ENCODE assay signal across 8 mouse cellular contexts in genomic region chrX:157491145-157491935, GRCm38 (mm10). TPM values are rescaled to one million over a fixed set of nuclear protein-coding genes. Genes with fewer than 3 reads are reported as not detected.
DNase-seq lines count a peak whose midpoint lies in the region; ATAC-seq and TF ChIP-seq lines count a peak whose summit lies in the region.

No protein-coding gene starts in this region.

- H3K27ac ChIP-seq in cortical plate, adult 2 months (ENCODE audit: insufficient read depth, low read length), result peak overlapping the region; percentile 81
- peak overlapping the region; percentile 77 for H3K27ac ChIP-seq in kidney, postnatal 0 days
- no peak overlapping the region for H3K27ac ChIP-seq in liver, embryonic 16.5 days (ENCODE audit: low read length)
- peak overlapping the region; percentile 76 for H3K27ac ChIP-seq in neural tube, embryonic 12.5 days

- peak overlapping the region; percentile 54 for H3K4me3 ChIP-seq in cortical plate, adult 2 months (ENCODE audit: insufficient read depth, low read length)
- peak overlapping the region; percentile 59 for H3K4me3 ChIP-seq in kidney, postnatal 0 days (replicated peaks; ENCODE audit: low read depth, low read length)
- H3K4me3 ChIP-seq in liver, embryonic 16.5 days (ENCODE audit: low read depth, low read length), result peak overlapping the region; percentile 67
- H3K4me3 ChIP-seq in neural tube, embryonic 12.5 days, result peak overlapping the region; percentile 68

- no peaks in the 10 kb centered on the region for H3K36me3 ChIP-seq in kidney, postnatal 0 days (ENCODE audit: insufficient read depth, low read length)
- H3K36me3 ChIP-seq in liver, embryonic 16.5 days (ENCODE audit: control insufficient read depth, insufficient read depth), result no peaks in the 10 kb centered on the region
- H3K36me3 ChIP-seq in neural tube, embryonic 12.5 days, result no peaks in the 10 kb centered on the region

- peak; percentile 27 for DNase-seq in urinary bladder, adult 2 months (ENCODE audit: low spot score)
- no peak for DNase-seq in urinary bladder, postnatal 10 days (ENCODE audit: low spot score)
- peak; percentile 7 for DNase-seq in kidney, postnatal 0 days (ENCODE audit: low spot score)
- DNase-seq in testis, postnatal 14 days (ENCODE audit: low spot score), result peak; percentile 43

- no peak for TF ChIP-seq POLR2A in cortical plate, adult 2 months (IDR thresholded peaks at IDR 0.05; ENCODE audit: extremely low read depth, insufficient read depth, low read length)

- WGBS in kidney, postnatal 0 days, result 30% methylated on average over 63 of the region's 104 CpGs
- WGBS in liver, embryonic 16.5 days (ENCODE audit: insufficient replicate concordance), result 11% methylated on average over 55 of the region's 104 CpGs
- 23% methylated on average over 74 of the region's 104 CpGs for WGBS in neural tube, embryonic 12.5 days

- no peak for TF ChIP-seq CTCF in cortical plate, adult 2 months (IDR thresholded peaks at IDR 0.05; ENCODE audit: extremely low read depth, insufficient read depth, low read length)
- no peak for TF ChIP-seq CTCF in kidney, postnatal 0 days (IDR thresholded peaks at IDR 0.05; ENCODE audit: low read depth)

- no peaks in the 10 kb centered on the region for H3K9me3 ChIP-seq in kidney, postnatal 0 days (replicated peaks; ENCODE audit: low read length)
- no peaks in the 10 kb centered on the region for H3K9me3 ChIP-seq in liver, embryonic 16.5 days (replicated peaks; ENCODE audit: control insufficient read depth, low read length)
- H3K9me3 ChIP-seq in neural tube, embryonic 12.5 days, result no peaks in the 10 kb centered on the region

- peaks cover 3% of the 10 kb centered on the region; the same call in 1 of the 2 replicates for H3K4me1 ChIP-seq in cortical plate, adult 2 months (ENCODE audit: control insufficient read depth, insufficient read depth, low read length)
- no peaks in the 10 kb centered on the region for H3K4me1 ChIP-seq in kidney, postnatal 0 days (replicated peaks; ENCODE audit: insufficient read depth, low read length)
- H3K4me1 ChIP-seq in liver, embryonic 16.5 days (ENCODE audit: control insufficient read depth, low read depth, low read length), result peaks cover 4% of the 10 kb centered on the region
- H3K4me1 ChIP-seq in neural tube, embryonic 12.5 days, result no peaks in the 10 kb centered on the region

- H3K4me2 ChIP-seq in kidney, postnatal 0 days (ENCODE audit: low read length), result peak overlapping the region; percentile 71
- peak overlapping the region; percentile 74 for H3K4me2 ChIP-seq in liver, embryonic 16.5 days (ENCODE audit: low read depth, low read length)
- peak overlapping the region; percentile 56 for H3K4me2 ChIP-seq in neural tube, embryonic 12.5 days (replicated peaks)

- no peaks in the 10 kb centered on the region for H3K27me3 ChIP-seq in kidney, postnatal 0 days (ENCODE audit: insufficient read depth, low read length)
- no peaks in the 10 kb centered on the region for H3K27me3 ChIP-seq in liver, embryonic 16.5 days (ENCODE audit: control insufficient read depth, insufficient read depth, low read depth, low read length)
- H3K27me3 ChIP-seq in neural tube, embryonic 12.5 days (replicated peaks), result no peaks in the 10 kb centered on the region

- H3K9ac ChIP-seq in kidney, postnatal 0 days (ENCODE audit: low read depth, low read length), result peak overlapping the region; percentile 70
- H3K9ac ChIP-seq in liver, embryonic 16.5 days (ENCODE audit: low read depth, low read length), result peak overlapping the region; percentile 61
- peak overlapping the region; percentile 80 for H3K9ac ChIP-seq in neural tube, embryonic 12.5 days

- peak; percentile 45 for ATAC-seq in granulocyte monocyte progenitor cell, adult 5-6 weeks (replicated peaks; ENCODE audit: poor library complexity, severe bottlenecking)
- peak; percentile 63 for ATAC-seq in kidney, postnatal 0 days (replicated peaks; ENCODE audit: low FRiP score, low read depth)
- peak; percentile 40 for ATAC-seq in liver, embryonic 16.5 days (ENCODE audit: low read depth)
- ATAC-seq in neural tube, embryonic 12.5 days (ENCODE audit: low FRiP score, low read depth), result peak; percentile 74

RNA-seq across cellular contexts. Expression of gene Sms, which starts 0.7 kb away (rescaled TPM):
- 17.2 and 21.2 TPM in 2 replicates for polyA plus RNA-seq in urinary bladder, adult 2 months (2012; rRNA removed)
- polyA plus RNA-seq in cortical plate, adult 2 months (2012; rRNA removed), result 66.2 and 70.1 TPM in 2 replicates
- total RNA-seq in granulocyte monocyte progenitor cell, adult 5-6 weeks (2014; fragmentation: Nextera tagmentation), result 53.8 and 60.7 TPM in 2 replicates
- 84.7 and 118 TPM in 2 replicates for total RNA-seq in granulocyte monocyte progenitor cell, adult 5-6 weeks (2017)
- 66.4 and 75.0 TPM in 2 replicates for polyA plus RNA-seq in kidney, postnatal 0 days (2015; fragmentation: Nextera tagmentation; extraction: Ambion mirVana)
- 12.5 and 12.9 TPM in 2 replicates for polyA plus RNA-seq in liver, embryonic 16.5 days (2015; fragmentation: Nextera tagmentation; extraction: Ambion mirVana)
- 94.2 and 109 TPM in 2 replicates for polyA plus RNA-seq in neural tube, embryonic 12.5 days (2016; fragmentation: Nextera tagmentation; extraction: Ambion mirVana)
